Mouse (Mus musculus) mature B cell (primary cell): Measurements from ENCODE around the gene Tmem170b.

Source experiments
- in situ Hi-C: fragments of 300-500 bp; cut with MboI; formaldehyde crosslinking; loops from 2 replicates; pipeline ENCODE4 v1.14.3; 2019

Gene Tmem170b

DNA sequence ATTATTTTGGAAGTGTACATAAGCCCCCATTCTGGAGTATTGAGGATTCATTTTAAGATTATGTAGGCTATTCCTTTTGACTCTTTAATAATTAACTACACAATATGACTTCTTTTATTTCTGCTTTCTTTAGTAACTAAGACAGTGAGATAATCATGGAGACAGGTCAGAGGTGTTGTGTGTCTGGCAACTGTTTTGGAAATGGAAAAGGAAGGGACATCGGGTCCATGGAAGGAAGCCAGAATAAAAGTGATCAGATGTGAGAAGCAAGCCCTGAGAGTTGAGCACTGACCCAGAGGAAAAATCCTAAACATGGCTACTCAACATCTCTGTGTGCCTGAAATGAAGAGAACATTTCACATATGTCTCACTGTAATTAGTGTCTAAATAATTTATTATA, 5.3 kb downstream of the Tmem170b start:
- in situ Hi-C loops, result no loop called here

DNA sequence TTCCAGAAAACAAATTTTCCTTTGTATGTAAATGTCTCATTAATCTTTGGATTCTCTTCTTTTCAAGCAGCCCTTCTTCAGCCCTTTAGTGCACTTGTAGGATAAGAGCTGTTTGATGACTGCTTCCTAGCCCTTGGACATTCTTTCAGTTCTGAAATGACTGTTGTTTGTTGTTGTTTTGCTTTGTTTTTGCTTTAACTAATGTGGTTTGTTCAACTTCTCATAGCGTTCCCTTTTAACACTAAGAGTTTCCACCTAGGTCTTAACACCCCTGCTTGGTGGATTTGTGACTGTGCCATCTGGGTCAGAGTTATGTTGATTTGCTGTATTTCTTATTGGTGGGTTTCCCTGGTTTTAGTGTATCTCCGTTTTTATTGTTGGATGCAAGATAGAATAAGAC, 8.8 kb downstream of the Tmem170b start:
- in situ Hi-C loops, result no loop called here

DNA sequence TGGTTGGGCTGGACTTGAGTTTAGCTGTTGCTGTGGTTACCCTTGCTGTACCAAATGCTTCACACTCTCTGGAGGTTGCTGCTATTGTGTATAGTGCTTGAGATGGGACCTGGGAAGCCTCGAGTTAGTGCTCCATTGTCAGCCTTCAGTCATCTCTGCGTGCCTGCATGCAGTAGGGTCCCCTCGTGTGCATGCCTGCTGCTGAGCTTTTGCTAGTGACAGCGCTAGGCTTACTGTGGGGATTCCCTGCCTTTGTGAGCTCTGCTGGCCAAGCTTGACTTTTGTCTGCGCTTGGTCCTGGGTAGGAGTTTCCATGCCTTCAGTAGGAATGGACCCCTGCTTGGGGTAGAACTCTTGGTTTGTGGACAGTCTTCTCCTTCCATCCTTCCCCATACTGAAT, 9.3 kb downstream of the Tmem170b start:
- in situ Hi-C loops, result no loop called here

DNA sequence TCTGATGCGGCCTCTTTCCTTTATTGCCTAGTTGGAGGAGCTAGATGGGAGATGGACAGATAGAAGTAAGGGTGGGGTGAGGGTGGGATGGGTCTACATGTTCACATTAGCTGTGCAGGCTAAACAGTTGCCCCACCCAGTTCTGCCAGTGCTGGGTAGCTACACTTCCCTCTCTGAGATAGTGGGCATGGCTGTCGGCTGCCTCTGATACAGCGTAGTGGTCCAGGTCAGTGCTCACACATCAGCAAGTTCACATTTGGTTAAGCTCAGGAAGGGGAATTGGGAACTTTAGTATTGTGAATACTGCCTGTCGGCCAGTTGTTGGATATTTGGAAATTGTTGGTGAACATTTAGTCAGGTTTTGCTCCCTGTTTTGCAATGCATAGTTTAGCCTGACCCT, 13.8 kb downstream of the Tmem170b start:
- in situ Hi-C loops, result no loop called here

DNA sequence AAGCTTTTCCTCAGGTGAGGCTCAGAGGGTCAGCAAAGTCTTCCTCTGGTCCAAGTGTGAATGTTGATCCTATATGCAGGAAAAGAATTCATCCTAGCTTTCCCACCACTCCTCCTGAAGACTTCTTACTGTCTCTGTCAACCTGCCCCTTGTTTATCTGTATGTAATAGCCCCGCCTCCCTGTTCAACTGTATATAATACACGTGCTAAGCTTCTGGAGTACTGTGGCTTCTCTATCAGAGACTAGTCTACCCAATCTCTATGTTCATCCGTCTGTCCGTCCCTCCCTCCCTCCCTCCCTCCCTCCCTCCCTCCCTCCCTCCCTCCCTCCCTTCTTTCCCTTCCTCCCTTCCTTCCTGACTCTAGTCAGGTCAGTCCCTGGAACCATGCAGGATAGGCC, 14.4 kb downstream of the Tmem170b start:
- in situ Hi-C loops, result no loop called here

DNA sequence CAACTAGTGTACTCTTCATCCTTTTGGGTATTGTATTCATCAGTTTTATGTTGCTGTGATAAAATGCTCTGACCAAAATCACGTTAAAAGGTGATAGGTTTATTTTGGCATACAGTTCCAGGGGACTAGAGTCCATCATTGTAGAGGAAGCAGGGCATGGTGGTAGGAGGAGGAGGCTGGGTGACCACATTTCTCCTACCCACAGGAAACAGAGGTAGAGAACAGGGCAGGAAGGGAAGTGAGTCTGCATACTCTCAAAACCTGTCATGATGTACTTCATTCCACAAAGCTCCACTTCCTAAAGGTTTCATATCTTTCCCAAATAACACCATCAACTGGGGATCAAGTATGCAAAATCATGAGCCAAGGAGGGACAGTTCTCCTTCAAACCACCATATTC, 18.4 kb downstream of the Tmem170b start:
- in situ Hi-C loops, result no loop called here

DNA sequence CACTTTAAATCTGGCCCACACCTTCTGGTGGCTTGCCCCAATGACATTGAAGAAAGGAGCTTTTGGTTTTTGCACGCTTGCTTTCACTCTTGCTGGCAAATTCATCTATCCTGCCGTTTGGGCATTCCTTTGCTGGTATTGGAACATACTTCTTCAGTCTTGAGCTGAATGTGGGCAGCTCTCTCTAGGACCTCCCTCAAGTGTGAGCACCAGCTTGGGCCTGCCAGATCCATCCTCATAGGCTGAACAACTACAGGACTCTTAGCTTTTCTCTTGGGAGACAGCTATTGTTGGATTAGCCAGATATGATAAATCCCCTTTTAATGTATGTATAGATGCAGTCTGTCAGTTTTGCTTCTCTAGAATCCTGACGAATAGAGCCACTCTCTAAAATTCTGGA, 19.5 kb downstream of the Tmem170b start:
- in situ Hi-C loops, result no loop called here

DNA sequence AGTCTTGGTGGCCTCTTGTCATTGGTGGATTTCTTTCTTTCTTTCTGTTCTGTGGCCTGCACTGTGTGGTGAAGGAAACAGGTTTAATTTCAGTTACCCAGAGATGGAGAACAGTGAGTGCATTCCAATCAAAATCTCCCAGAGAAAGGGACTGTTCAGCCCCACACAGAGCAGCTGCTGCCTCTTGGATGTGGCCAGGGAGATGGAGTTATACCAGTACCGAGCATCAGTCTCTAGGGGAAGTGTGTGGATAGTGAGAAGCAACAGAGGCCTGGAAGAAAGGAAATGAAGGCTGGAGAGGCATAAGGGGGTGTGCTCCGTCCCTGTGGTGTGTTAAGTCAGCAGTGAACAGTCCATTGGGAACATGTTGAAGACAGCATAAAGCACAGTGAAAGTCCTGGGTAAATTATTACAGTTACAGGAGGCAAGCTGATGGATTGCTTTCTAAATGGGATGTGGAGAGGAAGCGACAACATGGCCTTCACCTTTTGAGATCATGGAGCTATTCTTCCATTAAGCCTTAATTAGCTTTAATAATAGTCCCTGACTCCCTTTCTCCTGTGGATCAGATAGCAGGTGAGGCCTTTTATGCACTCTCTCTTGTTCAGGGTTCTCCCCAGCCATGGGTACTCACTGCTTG, 21.7 kb downstream of the Tmem170b start:
- in situ Hi-C loops, result no loop called here

DNA sequence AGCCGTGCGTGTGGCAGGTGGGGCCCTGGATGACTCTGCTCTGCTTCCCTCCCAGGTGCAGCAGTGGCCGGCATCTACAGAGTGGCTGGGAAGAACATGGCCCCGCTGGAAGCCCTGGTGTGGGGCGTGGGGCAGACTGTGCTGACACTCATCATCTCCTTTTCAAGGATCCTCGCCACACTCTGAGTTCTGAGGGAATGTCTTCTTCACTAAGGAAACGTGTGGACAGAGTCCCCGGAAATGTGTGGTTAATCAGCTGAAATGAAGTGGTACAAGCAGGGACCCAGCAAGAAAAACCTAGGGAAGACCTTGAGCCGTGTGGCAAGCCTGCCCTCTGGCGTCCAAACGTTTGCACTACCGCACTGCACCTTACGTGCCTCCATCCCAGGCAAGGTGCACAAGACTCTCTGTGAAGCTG, 28.7 kb downstream of the Tmem170b start:
- in situ Hi-C loops, result loop anchor here (10.0 kb wide), 1 partner anchor 60 kb away; no protein-coding TSS in a partner anchor

DNA sequence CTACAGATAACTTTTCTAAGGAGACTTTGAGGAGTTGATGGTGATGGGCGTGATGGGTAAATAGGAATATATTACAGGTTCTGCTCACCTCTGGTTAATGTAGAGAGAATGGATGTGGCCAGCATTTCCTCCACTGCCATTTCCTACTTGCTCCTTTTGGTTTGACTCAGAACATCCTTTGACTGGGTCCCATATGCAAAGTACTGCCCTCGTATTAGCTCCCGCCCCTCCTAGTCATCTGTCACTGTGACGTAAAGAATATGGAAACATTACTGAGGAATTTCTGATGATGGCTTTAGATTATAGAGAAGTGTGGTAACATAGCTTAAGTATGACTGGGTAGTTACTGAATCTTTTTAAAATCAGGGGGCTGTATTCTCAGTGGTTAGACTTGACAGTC, 32.4 kb downstream of the Tmem170b start:
- in situ Hi-C loops, result loop anchor here (10.0 kb wide), 1 partner anchor 63 kb away; no protein-coding TSS in a partner anchor

DNA sequence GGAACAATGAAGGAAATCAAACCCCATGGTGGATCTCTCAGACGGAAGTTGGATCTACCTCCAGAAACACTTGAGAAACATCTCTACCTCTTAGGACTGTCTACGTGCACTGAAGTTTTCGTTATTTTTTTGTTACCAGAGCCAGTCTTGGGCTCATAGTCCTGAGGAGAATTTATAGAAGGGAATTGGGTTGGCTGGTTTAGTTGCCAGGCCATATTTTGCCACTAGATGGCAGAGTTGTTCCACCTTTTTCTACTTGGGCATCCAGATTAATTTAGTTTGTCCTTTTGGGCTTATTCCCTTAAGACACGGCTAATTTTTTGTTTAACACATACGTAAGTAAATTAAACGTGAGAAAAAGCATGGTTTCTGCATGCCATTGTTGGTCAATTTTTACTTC, 37.1 kb downstream of the Tmem170b start:
- in situ Hi-C loops, result no loop called here

DNA sequence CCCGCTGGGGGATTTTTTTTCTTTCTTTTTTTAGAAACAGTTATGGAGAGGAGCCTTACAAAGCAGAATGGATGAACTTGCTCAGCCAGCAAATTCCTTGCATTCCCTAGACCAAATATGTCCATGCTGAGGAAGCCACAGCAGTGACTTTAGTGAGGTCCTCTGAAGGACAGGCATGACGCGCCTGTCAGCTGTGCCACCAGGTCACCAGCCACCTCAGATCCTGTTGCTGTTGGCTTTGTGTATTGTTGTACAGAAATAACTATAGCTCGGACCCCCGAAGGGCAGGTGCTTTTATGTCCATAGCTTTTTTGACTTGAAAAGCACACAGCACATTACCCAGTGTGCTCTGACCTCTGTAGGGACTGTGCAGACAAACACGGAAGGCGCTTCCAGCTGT, 38.1 kb downstream of the Tmem170b start:
- in situ Hi-C loops, result no loop called here

DNA sequence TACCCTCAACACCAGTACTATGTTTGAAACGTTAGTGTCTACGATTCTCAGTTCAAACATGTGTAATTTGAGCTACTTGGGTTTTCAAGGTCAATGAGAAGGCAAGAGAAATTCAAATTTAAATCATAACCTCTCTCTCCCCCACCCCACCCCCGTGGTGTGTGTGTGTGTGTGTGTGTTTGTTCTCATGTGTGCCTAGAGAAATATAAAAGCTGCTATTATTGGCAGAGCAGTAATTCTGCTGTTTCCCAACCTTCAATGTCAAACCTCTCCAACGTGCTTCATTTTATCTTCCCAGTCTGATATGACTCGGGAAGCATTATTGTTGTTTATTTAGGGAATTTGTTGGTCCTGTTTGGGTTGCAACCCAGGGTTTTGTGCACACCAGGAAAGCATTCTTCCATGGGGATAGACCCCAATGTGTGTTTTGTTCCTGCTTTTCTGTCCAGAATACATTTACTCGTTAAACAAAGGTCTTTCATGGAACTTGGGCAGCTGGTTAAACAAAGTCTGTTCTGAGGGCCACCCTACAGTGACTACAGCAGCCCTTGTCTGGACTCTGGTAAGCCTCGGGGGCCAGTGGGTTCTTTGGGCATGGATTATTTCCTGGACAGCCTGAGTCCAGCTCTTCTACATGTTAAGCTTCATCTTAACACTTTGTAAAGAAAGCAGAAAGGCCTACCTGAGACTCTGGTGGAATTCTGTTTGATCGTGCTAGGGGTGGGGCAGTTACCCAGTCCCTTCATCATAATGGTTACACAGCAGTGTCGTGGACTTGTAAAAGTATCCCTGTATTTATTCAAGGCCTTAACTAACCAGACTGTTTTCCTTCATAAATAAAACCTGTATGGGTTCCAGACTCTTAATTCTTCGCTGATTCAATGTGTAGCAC, 39.1 kb downstream of the Tmem170b start:
- in situ Hi-C loops, result no loop called here

DNA sequence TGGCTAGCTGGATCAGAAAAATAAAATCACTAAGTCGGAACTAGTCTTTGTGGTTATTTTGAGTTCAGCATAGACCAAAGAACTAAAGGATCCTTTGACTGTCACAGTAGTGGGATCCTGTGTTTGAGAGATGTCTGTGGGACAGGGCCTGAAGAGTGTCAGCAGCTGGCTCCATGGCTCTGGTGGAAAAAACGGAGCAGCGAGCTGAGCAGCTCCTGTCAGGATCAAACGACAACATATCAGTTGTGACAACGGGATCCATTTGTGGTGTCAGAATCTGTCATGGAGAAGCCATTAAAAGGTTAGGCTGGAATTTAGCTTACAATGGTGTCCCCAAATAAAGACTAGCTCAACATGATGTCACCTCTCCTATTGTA, 39.8 kb downstream of the Tmem170b start:
- in situ Hi-C loops, result no loop called here

DNA sequence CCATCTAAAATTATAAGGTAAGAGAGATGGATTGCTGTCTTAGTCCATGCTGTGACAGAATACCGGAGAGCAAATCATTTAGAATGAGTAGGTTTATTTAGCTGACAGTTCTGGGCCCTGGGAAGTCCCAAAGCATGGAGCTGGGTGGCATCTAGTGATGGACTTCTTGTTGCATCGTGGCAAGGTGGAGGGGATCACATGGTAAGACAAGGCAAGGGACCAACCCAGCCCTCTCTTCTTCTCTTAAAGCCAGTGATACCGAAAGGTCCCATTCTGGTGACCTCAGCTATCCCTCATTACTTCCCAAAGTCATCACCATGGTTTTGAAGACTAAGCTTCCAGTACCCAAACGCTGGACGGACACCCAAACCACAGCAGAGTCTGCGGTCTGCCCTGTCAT, 42.3 kb downstream of the Tmem170b start:
- in situ Hi-C loops, result no loop called here

DNA sequence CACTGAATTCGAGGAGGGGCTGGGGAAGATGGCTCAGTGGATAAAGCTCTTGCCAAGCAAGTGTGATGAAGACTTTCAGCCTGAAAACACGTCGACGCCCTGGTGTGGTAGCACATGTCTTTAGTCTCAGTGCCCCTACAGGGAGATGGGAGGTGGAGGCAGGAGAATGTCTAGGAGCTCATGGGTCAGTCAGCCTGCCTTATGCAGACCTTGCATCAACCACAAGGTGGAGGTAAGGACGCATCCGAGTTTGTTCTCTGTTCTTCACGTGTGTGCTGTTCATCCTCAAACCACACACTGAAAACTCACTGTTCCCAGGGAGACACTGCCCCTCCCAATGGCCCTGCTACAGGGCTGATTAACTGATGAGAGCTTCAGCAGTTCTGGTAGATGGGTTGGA, 45.0 kb downstream of the Tmem170b start:
- in situ Hi-C loops, result no loop called here

DNA sequence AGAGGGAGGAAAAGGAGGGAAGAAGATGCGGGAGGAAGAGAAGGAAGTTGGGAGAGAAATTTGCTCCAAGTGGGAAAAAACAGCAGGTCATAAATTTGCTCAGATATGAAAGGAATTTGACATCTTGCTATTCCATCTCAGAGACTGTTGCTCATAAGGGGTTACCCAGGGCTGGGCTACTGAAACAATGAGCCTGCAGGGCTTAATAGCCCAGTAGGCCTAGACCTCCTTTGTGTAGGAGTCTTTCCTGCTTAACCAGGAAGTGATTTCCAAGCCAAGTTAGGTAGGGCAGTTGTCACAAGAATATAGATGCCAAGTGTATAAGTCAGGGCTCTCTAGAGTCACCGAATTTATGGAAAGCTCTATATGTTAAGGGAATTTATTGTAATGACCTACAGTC, 48.1 kb downstream of the Tmem170b start:
- in situ Hi-C loops, result no loop called here

DNA sequence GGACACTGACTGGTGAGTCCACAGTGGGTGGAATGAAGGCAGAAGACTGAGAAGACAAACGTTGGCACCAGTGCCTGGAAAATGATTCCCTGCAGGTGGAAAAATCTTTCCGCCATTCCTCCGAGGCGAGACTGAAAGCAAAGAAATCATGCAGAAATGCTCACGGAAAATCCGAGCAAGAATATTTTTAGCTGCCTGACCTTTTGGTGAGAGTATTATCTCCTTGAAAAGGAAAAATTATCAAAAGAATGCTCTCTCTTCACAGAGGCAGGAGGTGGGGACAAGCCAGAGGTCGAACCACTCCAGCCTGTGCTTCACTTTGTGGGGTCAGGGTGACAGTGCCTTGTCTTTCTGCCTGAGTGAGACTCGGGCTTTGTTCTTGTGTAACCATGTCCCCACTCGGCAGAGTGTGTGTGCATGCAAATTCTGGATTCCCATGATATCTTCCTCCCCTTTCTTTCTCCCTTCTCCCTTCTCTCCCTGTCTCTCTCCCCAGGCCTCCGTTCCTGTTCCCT, 49.9 kb downstream of the Tmem170b start:
- in situ Hi-C loops, result no loop called here

DNA sequence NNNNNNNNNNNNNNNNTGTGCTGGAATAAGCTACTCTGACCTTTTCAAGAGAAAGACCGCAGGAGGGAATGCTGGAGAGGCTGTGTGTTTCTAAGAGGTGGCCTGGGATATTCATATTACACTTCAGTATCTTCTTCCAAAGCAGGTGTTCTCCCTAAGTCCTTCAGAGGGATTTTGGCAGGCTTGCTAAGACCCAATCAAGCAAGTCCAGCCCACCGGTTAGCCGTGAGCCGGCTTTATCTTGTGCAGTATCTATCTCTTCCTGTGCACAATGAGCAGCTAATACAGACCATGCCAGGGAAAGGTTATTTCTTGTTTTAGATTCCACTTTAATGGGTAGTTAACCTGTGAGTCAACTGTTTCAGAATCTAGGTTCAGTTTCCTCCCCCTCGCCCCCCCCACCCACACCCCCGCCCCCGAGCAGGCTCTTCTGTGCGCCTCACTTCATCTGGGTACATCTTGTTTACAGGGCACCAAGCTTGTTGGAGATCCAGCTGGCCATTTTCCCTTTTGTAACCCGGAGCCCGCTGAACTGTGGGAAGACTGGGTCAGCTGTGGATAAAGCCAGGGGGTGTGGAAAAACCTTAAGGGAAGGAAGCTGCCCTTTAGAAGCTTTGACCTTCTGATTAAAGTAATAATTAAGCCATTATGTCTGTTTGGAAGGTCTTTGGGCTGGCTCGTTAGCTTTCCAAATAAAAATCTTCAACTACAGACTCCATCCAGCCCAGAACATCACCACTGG, 54.5 kb downstream of the Tmem170b start:
- in situ Hi-C loops, result no loop called here

DNA sequence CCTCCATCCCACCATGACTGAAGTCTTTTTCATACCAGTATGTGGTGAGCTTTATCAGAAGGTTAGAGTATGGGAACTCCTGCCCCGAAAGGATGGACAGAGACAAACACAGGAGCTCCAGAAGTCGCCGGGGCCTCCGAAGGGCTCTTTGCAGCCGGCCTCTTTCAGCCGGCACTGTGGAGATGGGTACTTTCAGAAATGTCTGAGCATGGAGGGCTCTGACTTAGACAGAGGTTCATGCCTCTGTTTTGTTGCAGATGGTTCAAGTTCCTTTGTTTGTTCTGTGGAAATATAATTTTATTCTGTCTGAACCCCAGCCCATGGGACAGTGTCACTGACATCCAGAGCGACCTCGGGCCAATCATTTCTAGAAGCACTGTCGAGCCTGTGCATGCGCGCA, 55.4 kb downstream of the Tmem170b start:
- in situ Hi-C loops, result no loop called here

DNA sequence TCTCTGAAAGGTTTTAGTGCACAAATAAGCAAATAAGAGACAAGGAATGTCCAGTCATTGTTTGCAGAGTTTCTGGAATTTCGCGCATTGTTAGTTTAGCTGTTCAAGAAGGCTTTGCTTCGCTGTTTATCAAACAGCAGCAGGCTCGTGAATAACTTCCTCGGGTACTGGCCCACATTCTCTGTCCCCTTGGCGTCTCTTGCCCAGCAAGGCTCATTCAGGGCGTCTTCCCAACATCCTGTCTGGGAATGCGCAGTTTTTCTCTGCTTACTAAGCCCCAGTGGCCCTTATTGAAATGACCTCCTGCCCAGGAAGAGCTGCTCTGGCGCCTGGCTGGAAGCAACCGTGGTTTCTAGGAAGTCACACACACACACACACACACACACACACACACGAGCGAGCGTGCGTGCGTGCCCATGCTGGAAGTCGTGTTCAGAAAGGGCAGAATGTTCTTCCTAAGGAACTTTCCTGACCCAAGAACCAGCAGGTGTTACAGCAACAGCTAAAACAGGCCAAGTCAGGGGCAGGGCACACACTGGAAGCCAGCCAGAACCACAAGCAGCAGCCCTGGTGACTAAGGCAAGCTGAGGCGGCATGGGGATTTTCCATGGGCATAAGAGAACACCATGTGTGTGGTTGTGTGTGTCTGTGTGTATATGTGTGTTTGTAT, 56.8 kb downstream of the Tmem170b start:
- in situ Hi-C loops, result no loop called here
